Mouse (Mus musculus) midbrain, embryonic 16.5 days (tissue): Measurements from ENCODE around the gene A730071L15Rik. TPM values are rescaled to one million over a fixed set of nuclear protein-coding genes. Genes with fewer than 3 reads are reported as not detected.

Experiments
- ATAC-seq: fragments of 200-750 bp; cut with Nextera tagmentation; 2 replicates; pipeline ENCODE4 v1.8.0; 2017; ENCODE audit warnings: moderate TSS enrichment
- H3K27ac ChIP-seq: fragments of 300-500 bp; sonication (generic); 2 replicates; pipeline ENCODE4 v1.5.1; 2014; ENCODE audit warnings: mild to moderate bottlenecking, low read length, mixed read lengths
- H3K27me3 ChIP-seq: fragments of 300-500 bp; sonication (generic); 2 replicates; pipeline ENCODE4 v1.6.1; 2014; ENCODE audit warnings: low read depth, low read length, mixed read lengths; ENCODE audit not compliant: control insufficient read depth, insufficient read depth
- H3K36me3 ChIP-seq: fragments of 300-500 bp; sonication (generic); 2 replicates; pipeline ENCODE4 v1.6.1; 2014; ENCODE audit warnings: mild to moderate bottlenecking, low read length, moderate library complexity, mixed read lengths; ENCODE audit not compliant: control insufficient read depth, insufficient read depth
- H3K4me1 ChIP-seq: fragments of 300-500 bp; sonication (generic); 2 replicates; pipeline ENCODE4 v1.6.1; 2014; ENCODE audit warnings: mild to moderate bottlenecking, low read length, mixed read lengths; ENCODE audit not compliant: control insufficient read depth, insufficient read depth
- H3K4me2 ChIP-seq: fragments of 300-500 bp; sonication (generic); 2 replicates; pipeline ENCODE4 v1.6.1; 2014; ENCODE audit warnings: mild to moderate bottlenecking, low read length, mixed read lengths
- H3K4me3 ChIP-seq: fragments of 300-500 bp; sonication (generic); 2 replicates; pipeline ENCODE4 v1.5.1; 2014; ENCODE audit warnings: low read depth, mild to moderate bottlenecking, low read length, moderate library complexity, mixed read lengths
- H3K9ac ChIP-seq: fragments of 300-500 bp; sonication (generic); 2 replicates; pipeline ENCODE4 v1.6.1; 2014; ENCODE audit warnings: low read depth, low read length, mixed read lengths
- H3K9me3 ChIP-seq: fragments of 300-500 bp; sonication (generic); replicated peaks from 2 replicates; pipeline ENCODE4 v1.6.1; 2014; ENCODE audit warnings: mild to moderate bottlenecking, low read length, mixed read lengths; ENCODE audit not compliant: control insufficient read depth, poor library complexity, severe bottlenecking
- WGBS: fragments of 180-500 bp; shearing (Covaris S2); extraction: QIAGEN DNeasy Blood & Tissue Kit; methylation state at CpG from one replicate; pipeline ENCODE4 v1.1.7; 2014; 5-methylcytosine and 5-hydroxymethylcytosine counted together
- polyA plus RNA-seq: library from polyadenylated mRNA; unstranded; fragments of >200 nt; fragmentation: Nextera tagmentation; extraction: Ambion mirVana; gene quantifications from 2 replicates; pipeline ENCODE4 v1.2.1, GENCODE M21; 2015

A730071L15Rik gene
- polyA plus RNA-seq, 1 experiment from 2014 or later: 0.51 TPM

GRCm38 (mm10) chr11:6163062-6163461 lies 36.8 kb upstream of the A730071L15Rik start:
- 95% methylated on average over 3 of the region's 3 CpGs for WGBS
- Histone ChIP-seq H3K4me2 (no peak overlapping the region), H3K36me3 (no peaks in the 10 kb centered on the region), H3K4me1 (no peaks in the 10 kb centered on the region), H3K9ac (no peak overlapping the region), H3K27ac (no peak overlapping the region), H3K4me3 (no peak overlapping the region), H3K27me3 (no peaks in the 10 kb centered on the region), H3K9me3 (no peaks in the 10 kb centered on the region)
- no peak for ATAC-seq

DNA sequence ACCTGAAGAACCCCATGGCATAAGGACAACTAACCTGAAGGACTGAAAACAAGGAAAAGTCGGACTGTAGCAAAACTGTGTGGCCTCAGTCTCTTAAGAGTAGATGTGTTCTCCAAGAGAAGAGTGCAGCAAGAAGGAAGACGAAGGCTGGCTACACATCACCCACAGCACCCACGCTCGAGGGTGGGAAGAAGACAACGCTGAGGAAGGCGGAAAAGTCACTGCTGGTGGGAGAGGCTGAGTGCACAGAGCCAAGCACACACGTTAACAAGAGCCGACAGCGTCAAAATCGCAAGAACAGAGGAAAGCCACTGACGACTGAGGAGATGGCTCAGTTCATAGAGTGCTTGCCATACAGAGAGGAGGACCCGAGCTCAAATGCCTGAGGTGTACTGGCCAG lies 36.1 kb upstream of the A730071L15Rik start:
- H3K36me3 ChIP-seq: no peaks in the 10 kb centered on the region
- H3K27me3 ChIP-seq: no peaks in the 10 kb centered on the region
- H3K9ac ChIP-seq: no peak overlapping the region
- no peak for ATAC-seq
- H3K4me2 ChIP-seq: no peak overlapping the region
- H3K9me3 ChIP-seq: no peaks in the 10 kb centered on the region
- WGBS: 93% methylated on average over 12 of the region's 12 CpGs
- no peaks in the 10 kb centered on the region for H3K4me1 ChIP-seq
- H3K27ac ChIP-seq: no peak overlapping the region
- no peak overlapping the region for H3K4me3 ChIP-seq

- no peaks in the 10 kb centered on the region for H3K27me3 ChIP-seq
- no peak overlapping the region for H3K4me2 ChIP-seq
- no peak for ATAC-seq
- H3K36me3 ChIP-seq: no peaks in the 10 kb centered on the region
- no peak overlapping the region for H3K4me3 ChIP-seq
- no peak overlapping the region for H3K27ac ChIP-seq
- no peaks in the 10 kb centered on the region for H3K4me1 ChIP-seq
- H3K9me3 ChIP-seq: no peaks in the 10 kb centered on the region
- 97% methylated on average over 7 of the region's 7 CpGs for WGBS
- H3K9ac ChIP-seq: no peak overlapping the region
These were observed 35.0 kb upstream of the A730071L15Rik start for GRCm38 (mm10) chr11:6164781-6165180.

GRCm38 (mm10) chr11:6165391-6166081 lies 34.3 kb upstream of the A730071L15Rik start:
- 94% methylated on average over 7 of the region's 7 CpGs for WGBS

DNA sequence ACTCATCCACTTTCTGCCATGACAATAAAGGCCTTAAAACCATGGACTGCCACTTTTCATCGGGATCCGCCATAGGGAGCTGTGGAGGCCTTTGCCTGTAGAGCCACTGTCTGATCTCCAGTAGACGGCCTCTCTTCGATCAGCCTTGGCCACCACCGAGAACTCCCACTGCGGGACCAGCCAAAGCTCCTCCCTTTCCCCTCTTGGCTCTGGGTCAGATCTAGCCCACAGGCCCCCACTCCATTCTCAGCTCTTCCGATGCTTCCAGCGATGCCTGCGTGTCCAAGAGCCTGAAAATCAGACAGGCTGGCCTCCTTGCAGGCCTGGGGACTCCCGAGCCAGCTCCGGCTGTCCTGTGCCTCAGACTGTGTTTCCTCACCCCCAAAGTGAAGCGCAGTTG lies 33.5 kb upstream of the A730071L15Rik start:
- ATAC-seq: no peak
- no peaks in the 10 kb centered on the region for H3K4me1 ChIP-seq
- 92% methylated on average over 12 of the region's 12 CpGs for WGBS
- no peak overlapping the region for H3K4me2 ChIP-seq
- no peaks in the 10 kb centered on the region for H3K36me3 ChIP-seq
- H3K4me3 ChIP-seq: no peak overlapping the region
- no peak overlapping the region for H3K27ac ChIP-seq
- no peaks in the 10 kb centered on the region for H3K9me3 ChIP-seq
- H3K9ac ChIP-seq: no peak overlapping the region
- no peaks in the 10 kb centered on the region for H3K27me3 ChIP-seq

More at GRCm38 (mm10) chr11:6165391-6166081, 34.3 kb upstream of the A730071L15Rik start:
- no peak overlapping the region for H3K27ac ChIP-seq
- H3K9me3 ChIP-seq: no peaks in the 10 kb centered on the region
- no peaks in the 10 kb centered on the region for H3K27me3 ChIP-seq
- no peak overlapping the region for H3K9ac ChIP-seq
- H3K4me2 ChIP-seq: no peak overlapping the region
- no peak for ATAC-seq
- no peak overlapping the region for H3K4me3 ChIP-seq
- no peaks in the 10 kb centered on the region for H3K36me3 ChIP-seq
- H3K4me1 ChIP-seq: no peaks in the 10 kb centered on the region

DNA sequence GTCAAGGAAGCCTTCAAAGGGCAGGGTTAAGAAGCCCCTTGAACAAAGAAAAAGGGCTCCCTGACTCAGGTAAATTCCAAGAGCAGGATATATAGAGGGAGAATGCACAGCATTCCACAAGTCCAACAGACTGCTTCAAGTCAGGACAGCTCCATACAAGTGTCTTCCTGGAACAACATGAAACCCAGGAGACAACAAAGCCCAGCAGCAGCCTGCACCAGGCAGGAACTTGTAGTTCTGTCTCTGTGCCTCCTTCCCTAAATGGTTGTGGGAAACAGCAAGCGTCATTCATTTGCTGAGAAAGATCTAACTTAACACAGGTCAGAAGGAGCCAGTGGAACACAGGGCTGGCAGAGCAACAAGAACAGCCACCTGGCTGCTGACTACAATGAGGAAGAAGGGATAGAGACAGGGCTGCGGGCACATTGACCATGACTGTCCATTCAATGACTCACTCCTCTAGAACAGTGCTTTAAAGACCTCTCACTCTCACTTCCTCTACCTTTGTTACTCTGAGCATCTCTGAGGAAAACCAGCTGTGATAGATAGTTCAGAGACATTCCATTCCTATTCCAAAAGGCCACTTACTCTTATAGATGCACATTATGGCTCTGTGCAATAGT lies 30.7 kb upstream of the A730071L15Rik start:
- no peak overlapping the region for H3K4me2 ChIP-seq
- H3K4me3 ChIP-seq: no peak overlapping the region
- no peak overlapping the region for H3K9ac ChIP-seq
- ATAC-seq: no peak
- H3K27ac ChIP-seq: no peak overlapping the region
- no peaks in the 10 kb centered on the region for H3K36me3 ChIP-seq
- H3K9me3 ChIP-seq: no peaks in the 10 kb centered on the region
- H3K4me1 ChIP-seq: no peaks in the 10 kb centered on the region
- whole genome bisulfite sequencing: 90% methylated on average over 2 of the region's 2 CpGs
- H3K27me3 ChIP-seq: no peaks in the 10 kb centered on the region

- H3K27ac ChIP-seq: no peak overlapping the region
- H3K4me3 ChIP-seq: no peak overlapping the region
- H3K9me3 ChIP-seq: no peaks in the 10 kb centered on the region
- no peak for ATAC-seq
- no peaks in the 10 kb centered on the region for H3K36me3 ChIP-seq
- H3K4me1 ChIP-seq: peaks cover 10% of the 10 kb centered on the region
- no peaks in the 10 kb centered on the region for H3K27me3 ChIP-seq
- 74% methylated on average over 7 of the region's 7 CpGs for WGBS
- no peak overlapping the region for H3K9ac ChIP-seq
- H3K4me2 ChIP-seq: no peak overlapping the region
These were observed 25.1 kb upstream of the A730071L15Rik start for GRCm38 (mm10) chr11:6174719-6175118.

- ATAC-seq: no peak
- no peak overlapping the region for H3K9ac ChIP-seq
- no peaks in the 10 kb centered on the region for H3K9me3 ChIP-seq
- H3K36me3 ChIP-seq: no peaks in the 10 kb centered on the region
- H3K4me2 ChIP-seq: no peak overlapping the region
- H3K4me1 ChIP-seq: peaks cover 10% of the 10 kb centered on the region
- H3K27me3 ChIP-seq: no peaks in the 10 kb centered on the region
- no peak overlapping the region for H3K27ac ChIP-seq
- WGBS: 65% methylated on average over 1 of the region's 1 CpGs
- no peak overlapping the region for H3K4me3 ChIP-seq
These were observed 24.3 kb upstream of the A730071L15Rik start for GRCm38 (mm10) chr11:6175506-6175905.

GRCm38 (mm10) chr11:6177781-6178420 lies 21.9 kb upstream of the A730071L15Rik start:
- 35% methylated on average over 8 of the region's 8 CpGs for WGBS
- H3K9me3 ChIP-seq: no peaks in the 10 kb centered on the region
- no peak overlapping the region for H3K4me3 ChIP-seq
- peaks cover 11% of the 10 kb centered on the region for H3K4me1 ChIP-seq
- no peak overlapping the region for H3K4me2 ChIP-seq
- ATAC-seq: no peak
- no peak overlapping the region for H3K9ac ChIP-seq
- H3K27me3 ChIP-seq: no peaks in the 10 kb centered on the region
- no peak overlapping the region for H3K27ac ChIP-seq
- H3K36me3 ChIP-seq: no peaks in the 10 kb centered on the region
